Mouse (Mus musculus): Measurements from ENCODE around the gene Nt5dc3. TPM values are rescaled to one million over a fixed set of nuclear protein-coding genes. Genes with fewer than 3 reads are reported as not detected.

The Nt5dc3 gene
- 1.2 and 1.4 TPM in 2 replicates for polyA plus RNA-seq (2015; fragmentation: Nextera tagmentation; extraction: Ambion mirVana)

DNA sequence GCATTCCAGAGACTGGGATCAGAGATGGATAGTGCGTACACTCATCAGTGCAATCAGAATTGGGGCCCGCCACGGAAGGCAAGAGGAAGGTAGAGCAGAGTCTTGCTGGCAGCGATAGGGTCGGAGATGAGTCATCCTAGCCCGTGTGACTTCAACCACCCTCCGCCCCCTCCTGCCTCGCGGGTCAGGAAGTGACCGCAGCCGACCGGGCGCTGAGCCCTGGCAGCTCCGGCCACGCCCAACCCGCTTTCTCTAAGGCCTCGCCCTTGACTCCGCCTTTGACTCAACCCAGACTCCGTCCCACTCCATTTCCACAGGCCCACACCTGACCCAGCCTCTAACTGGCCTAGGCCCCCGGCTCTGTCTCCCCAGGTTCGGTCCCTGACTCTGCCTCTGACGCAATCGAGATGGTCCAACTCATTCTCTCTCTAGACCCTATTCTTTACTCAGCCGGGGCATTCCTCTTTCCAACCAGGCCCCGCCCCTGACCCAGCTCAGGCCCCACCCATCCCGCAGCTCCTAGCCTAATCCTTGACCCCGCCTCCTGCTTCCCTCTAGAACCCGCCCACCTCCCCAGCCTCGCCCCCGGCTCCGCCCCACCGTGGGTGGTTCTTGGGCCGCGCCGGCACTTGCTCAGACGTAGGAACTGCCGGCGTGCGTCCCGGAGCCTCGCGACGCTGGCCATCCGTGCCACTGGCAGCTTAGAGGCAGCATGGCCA is at the start of gene Nt5dc3:
TSS of gene Nt5dc3 (plus strand) at position 608 of the 719 bp plus-strand sequence.
- peak; percentile 97 for ATAC-seq (replicated peaks; ENCODE audit: low FRiP score)

GRCm38 (mm10) chr10:86730823-86731499 is 47.8 kb upstream of the Nt5dc3 start:
- Histone ChIP-seq H3K27ac (no peak overlapping the region), H3K36me3 (no peaks in the 10 kb centered on the region), H3K9ac (peak overlapping the region; percentile 50), H3K4me2 (peak overlapping the region; percentile 74), H3K9me3 (replicated peaks) (no peaks in the 10 kb centered on the region), H3K27me3 (no peaks in the 10 kb centered on the region), H3K4me3 (replicated peaks) (peak overlapping the region; percentile 48), H3K4me1 (peaks cover 14% of the 10 kb centered on the region)
- 8% methylated on average over 22 of the region's 22 CpGs for WGBS
- peak; percentile 23; the same call in 1 of the 2 replicates for ATAC-seq (replicated peaks; ENCODE audit: low FRiP score)

More for the DNA sequence above, at the start of gene Nt5dc3:
- peak within 1 kb of the TSS; percentile 98 for H3K4me2 ChIP-seq
- no peaks in the 10 kb centered on the region for H3K36me3 ChIP-seq
- peaks cover 36% of the 10 kb centered on the region for H3K4me1 ChIP-seq
- no peaks in the 10 kb centered on the region for H3K9me3 ChIP-seq (replicated peaks)
- H3K27me3 ChIP-seq = no peaks in the 10 kb centered on the region
- peak within 1 kb of the TSS; percentile 70 for H3K9ac ChIP-seq
- H3K4me3 ChIP-seq (replicated peaks) = peak within 1 kb of the TSS; percentile 77
- under 1% methylated on average over 44 of the region's 44 CpGs for WGBS
- peak within 1 kb of the TSS; percentile 89 for H3K27ac ChIP-seq

- no peaks in the 10 kb centered on the region for H3K27me3 ChIP-seq
- no peak for ATAC-seq (replicated peaks; ENCODE audit: low FRiP score)
- H3K9ac ChIP-seq = no peak overlapping the region
- no peaks in the 10 kb centered on the region for H3K9me3 ChIP-seq (replicated peaks)
- no peaks in the 10 kb centered on the region for H3K36me3 ChIP-seq
- WGBS = 58% methylated on average over 2 of the region's 2 CpGs
- H3K4me1 ChIP-seq = peaks cover 14% of the 10 kb centered on the region
- H3K4me2 ChIP-seq = peak overlapping the region; percentile 74; the same call in 1 of the 2 replicates
- H3K4me3 ChIP-seq (replicated peaks) = no peak overlapping the region
- H3K27ac ChIP-seq = no peak overlapping the region
These were observed 47.3 kb upstream of the Nt5dc3 start for GRCm38 (mm10) chr10:86731500-86731863.

- H3K9ac ChIP-seq = no peak overlapping the region
- no peak overlapping the region for H3K4me3 ChIP-seq (replicated peaks)
- no peaks in the 10 kb centered on the region for H3K9me3 ChIP-seq (replicated peaks)
- ATAC-seq (replicated peaks; ENCODE audit: low FRiP score) = no peak
- H3K27me3 ChIP-seq = no peaks in the 10 kb centered on the region
- 81% methylated on average over 4 of the region's 4 CpGs for WGBS
- H3K4me2 ChIP-seq = no peak overlapping the region
- H3K36me3 ChIP-seq = no peaks in the 10 kb centered on the region
- H3K27ac ChIP-seq = no peak overlapping the region
- H3K4me1 ChIP-seq = no peaks in the 10 kb centered on the region
These were observed 43.8 kb upstream of the Nt5dc3 start for GRCm38 (mm10) chr10:86735036-86735435.

GRCm38 (mm10) chr10:86742918-86743317 is 35.9 kb upstream of the Nt5dc3 start:
- ATAC-seq (replicated peaks; ENCODE audit: low FRiP score) = peak; percentile 54; the same call in 1 of the 2 replicates
- Histone ChIP-seq H3K9me3 (replicated peaks) (no peaks in the 10 kb centered on the region), H3K4me1 (0 out of 2 replicates have a peak, but pooled peaks cover 3% of the 10 kb centered on the region), H3K4me3 (replicated peaks) (no peak overlapping the region), H3K27ac (no peak overlapping the region), H3K4me2 (no peak overlapping the region), H3K27me3 (no peaks in the 10 kb centered on the region), H3K36me3 (no peaks in the 10 kb centered on the region), H3K9ac (no peak overlapping the region)
- 68% methylated on average over 2 of the region's 2 CpGs for WGBS

DNA sequence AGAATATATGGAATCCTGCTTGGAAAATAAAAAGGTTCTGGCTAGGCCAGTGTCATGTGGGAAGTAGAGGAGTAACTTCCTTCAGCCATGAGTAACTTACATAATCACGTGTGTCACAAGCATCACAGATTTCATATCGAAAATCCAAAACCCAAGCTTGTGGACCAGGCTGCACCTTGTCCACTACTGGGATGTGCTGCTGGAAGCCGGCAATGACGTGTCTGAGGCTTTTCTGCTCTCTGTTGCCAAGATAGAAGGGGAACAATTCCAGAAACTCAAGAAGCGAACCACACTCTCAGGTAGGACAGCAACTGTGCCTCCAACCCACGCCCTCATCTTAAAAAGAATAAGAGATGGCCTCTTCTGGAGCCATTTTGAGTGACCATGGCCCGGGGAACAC is 34.5 kb upstream of the Nt5dc3 start:
- no peaks in the 10 kb centered on the region for H3K27me3 ChIP-seq
- H3K36me3 ChIP-seq = no peaks in the 10 kb centered on the region
- WGBS = 84% methylated on average over 7 of the region's 7 CpGs
- no peak overlapping the region for H3K9ac ChIP-seq
- H3K4me2 ChIP-seq = no peak overlapping the region
- 0 out of 2 replicates have a peak, but pooled peaks cover 3% of the 10 kb centered on the region for H3K4me1 ChIP-seq
- no peak overlapping the region for H3K27ac ChIP-seq
- ATAC-seq (replicated peaks; ENCODE audit: low FRiP score) = no peak
- H3K9me3 ChIP-seq (replicated peaks) = no peaks in the 10 kb centered on the region
- no peak overlapping the region for H3K4me3 ChIP-seq (replicated peaks)

DNA sequence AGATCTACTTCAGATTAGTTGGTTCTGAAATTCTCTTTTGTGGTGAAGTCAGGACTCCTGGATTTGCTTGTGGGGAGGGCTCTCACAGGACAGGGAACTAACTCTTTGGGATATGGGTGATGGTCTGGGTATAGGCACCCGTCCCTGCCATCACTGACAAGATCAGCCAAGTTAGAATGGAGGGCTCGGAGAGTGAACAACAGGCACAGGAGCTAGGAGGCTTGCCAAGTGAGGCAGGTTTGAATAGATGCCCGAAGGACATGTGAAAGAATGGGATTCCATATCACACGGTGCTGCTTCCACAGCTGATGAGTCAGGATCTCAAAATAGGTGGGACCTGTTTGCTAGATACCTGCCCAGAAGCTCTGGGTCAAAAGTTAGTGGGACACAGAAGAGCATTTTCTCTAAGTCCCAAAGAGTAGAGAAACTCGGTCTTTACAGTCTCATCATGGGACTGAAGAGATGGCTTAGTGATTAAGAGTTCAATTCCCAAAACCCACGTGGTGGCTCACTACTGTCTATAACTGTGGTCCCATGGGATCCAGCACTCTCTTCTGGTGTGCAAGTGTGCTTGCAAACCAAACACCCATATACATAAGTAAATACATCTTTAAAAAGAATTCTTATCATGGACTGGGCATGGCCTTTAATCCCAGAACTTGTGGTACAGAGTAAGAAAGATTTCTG is 22.8 kb upstream of the Nt5dc3 start:
- no peak overlapping the region for H3K27ac ChIP-seq
- no peak for ATAC-seq (replicated peaks; ENCODE audit: low FRiP score)
- 84% methylated on average over 6 of the region's 6 CpGs for WGBS
- no peak overlapping the region for H3K9ac ChIP-seq
- no peaks in the 10 kb centered on the region for H3K9me3 ChIP-seq (replicated peaks)
- no peaks in the 10 kb centered on the region for H3K36me3 ChIP-seq
- H3K4me2 ChIP-seq = no peak overlapping the region
- H3K27me3 ChIP-seq = no peaks in the 10 kb centered on the region
- no peak overlapping the region for H3K4me3 ChIP-seq (replicated peaks)
- H3K4me1 ChIP-seq = no peaks in the 10 kb centered on the region

GRCm38 (mm10) chr10:86757724-86758123 is 21.1 kb upstream of the Nt5dc3 start:
- WGBS = 88% methylated on average over 1 of the region's 1 CpGs
- H3K27me3 ChIP-seq = no peaks in the 10 kb centered on the region
- no peak for ATAC-seq (replicated peaks; ENCODE audit: low FRiP score)
- no peaks in the 10 kb centered on the region for H3K36me3 ChIP-seq
- H3K4me2 ChIP-seq = no peak overlapping the region
- H3K27ac ChIP-seq = no peak overlapping the region
- H3K9ac ChIP-seq = no peak overlapping the region
- no peak overlapping the region for H3K4me3 ChIP-seq (replicated peaks)
- 0 out of 2 replicates have a peak, but pooled peaks cover 3% of the 10 kb centered on the region for H3K4me1 ChIP-seq
- H3K9me3 ChIP-seq (replicated peaks) = no peaks in the 10 kb centered on the region

- no peak overlapping the region for H3K4me2 ChIP-seq
- H3K9me3 ChIP-seq (replicated peaks) = no peaks in the 10 kb centered on the region
- H3K36me3 ChIP-seq = no peaks in the 10 kb centered on the region
- H3K4me3 ChIP-seq (replicated peaks) = no peak overlapping the region
- 0 out of 2 replicates have a peak, but pooled peaks cover 3% of the 10 kb centered on the region for H3K4me1 ChIP-seq
- WGBS = 81% methylated on average over 6 of the region's 6 CpGs
- H3K27ac ChIP-seq = no peak overlapping the region
- H3K27me3 ChIP-seq = no peaks in the 10 kb centered on the region
- H3K9ac ChIP-seq = no peak overlapping the region
- no peak for ATAC-seq (replicated peaks; ENCODE audit: low FRiP score)
These were observed 20.6 kb upstream of the Nt5dc3 start for GRCm38 (mm10) chr10:86758211-86758610.

DNA sequence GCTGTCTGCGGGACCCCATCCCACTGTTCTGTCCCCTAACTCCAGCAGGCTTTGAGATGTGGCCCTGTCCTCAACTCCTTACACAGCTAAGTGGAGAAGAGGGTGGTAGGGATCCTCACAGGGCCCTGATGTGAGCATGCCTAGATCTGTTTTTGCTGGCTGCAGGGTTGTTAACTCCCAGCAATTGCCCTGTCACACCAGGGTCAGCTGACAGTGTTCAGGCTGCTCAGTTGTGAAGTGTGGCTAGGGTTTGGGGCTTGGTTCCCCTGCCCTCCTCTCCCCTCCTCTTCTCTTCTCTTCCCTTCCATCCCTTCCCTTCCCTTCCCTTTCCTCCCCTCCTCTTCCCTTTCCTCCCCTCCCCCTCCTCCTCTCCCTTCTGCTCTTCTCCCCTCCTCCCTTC is 17.6 kb upstream of the Nt5dc3 start:
- H3K27ac ChIP-seq = no peak overlapping the region
- no peaks in the 10 kb centered on the region for H3K36me3 ChIP-seq
- H3K27me3 ChIP-seq = no peaks in the 10 kb centered on the region
- H3K4me1 ChIP-seq = 0 out of 2 replicates have a peak, but pooled peaks cover 3% of the 10 kb centered on the region
- H3K9me3 ChIP-seq (replicated peaks) = no peaks in the 10 kb centered on the region
- no peak overlapping the region for H3K9ac ChIP-seq
- no peak overlapping the region for H3K4me3 ChIP-seq (replicated peaks)
- 50% methylated on average over 1 of the region's 1 CpGs for WGBS
- ATAC-seq (replicated peaks; ENCODE audit: low FRiP score) = no peak
- H3K4me2 ChIP-seq = no peak overlapping the region

- 0 out of 2 replicates have a peak, but pooled peaks cover 3% of the 10 kb centered on the region for H3K4me1 ChIP-seq
- no peaks in the 10 kb centered on the region for H3K27me3 ChIP-seq
- H3K4me2 ChIP-seq = no peak overlapping the region
- no peak for ATAC-seq (replicated peaks; ENCODE audit: low FRiP score)
- WGBS = 32% methylated on average over 7 of the region's 7 CpGs
- no peak overlapping the region for H3K9ac ChIP-seq
- no peak overlapping the region for H3K27ac ChIP-seq
- H3K4me3 ChIP-seq (replicated peaks) = no peak overlapping the region
- no peaks in the 10 kb centered on the region for H3K36me3 ChIP-seq
- H3K9me3 ChIP-seq (replicated peaks) = no peaks in the 10 kb centered on the region
These were observed 17.0 kb upstream of the Nt5dc3 start for GRCm38 (mm10) chr10:86761722-86762383.

Measured in kidney, embryonic 15.5 days (tissue).